Mouse (Mus musculus) lung, postnatal 0 days (tissue): ENCODE data around the gene Supt3.

Source experiments
- CTCF ChIP-seq: IDR thresholded peaks from 2 replicates; pipeline ENCODE4 v1.5.1; 2016; ENCODE audit warnings: antibody characterized with exemption, mild to moderate bottlenecking
- EP300 ChIP-seq: IDR thresholded peaks from 2 replicates; pipeline ENCODE4 v1.6.1; 2016; ENCODE audit warnings: antibody characterized with exemption, mild to moderate bottlenecking, control low read depth

GRCm38 (mm10) chr17:45081521-45081920 is 304.6 kb downstream of the Supt3 start:
- TF ChIP-seq CTCF, result no peak
- TF ChIP-seq EP300, result no peak
